Mouse (Mus musculus) myocyte (in vitro differentiated cells): Measurements from ENCODE around the gene Tmem156. TPM values are rescaled to one million over a fixed set of nuclear protein-coding genes. Genes with fewer than 3 reads are reported as not detected.

Source experiments
- H3K27me3 ChIP-seq: one replicate; pipeline ENCODE4 v1.6.1; 2011; ENCODE audit not compliant: control insufficient read depth, insufficient read depth, insufficient read length
- H3K36me3 ChIP-seq: one replicate; pipeline ENCODE4 v1.6.1; 2011; ENCODE audit not compliant: control insufficient read depth, insufficient read depth
- H3K4me2 ChIP-seq: one replicate; pipeline ENCODE4 v1.6.1; 2011; ENCODE audit warnings: low read depth, control low read depth
- H3K4me3 ChIP-seq: one replicate; pipeline ENCODE4 v1.5.1; 2011; ENCODE audit warnings: mild to moderate bottlenecking, control low read depth, moderate library complexity
- H3K79me2 ChIP-seq: one replicate; pipeline ENCODE4 v1.6.1; 2011; ENCODE audit not compliant: control insufficient read depth, insufficient read depth
- H3ac ChIP-seq: one replicate; pipeline ENCODE4 v1.6.1; 2011; ENCODE audit not compliant: control insufficient read depth, insufficient read length
- CEBPB ChIP-seq: IDR thresholded peaks from 2 replicates; pipeline ENCODE4 v1.6.1; 2011; ENCODE audit warnings: mild to moderate bottlenecking, moderate library complexity; ENCODE audit not compliant: poor library complexity, insufficient read depth, severe bottlenecking
- E2F4 ChIP-seq: IDR thresholded peaks from one replicate; pipeline ENCODE4 v1.6.1; 2011; ENCODE audit warnings: mild to moderate bottlenecking, control low read depth, moderate library complexity; ENCODE audit not compliant: insufficient read depth
- MAX ChIP-seq: IDR thresholded peaks from one replicate; pipeline ENCODE4 v1.6.1; 2011; ENCODE audit warnings: low read depth, mild to moderate bottlenecking, control low read depth
- MYOD1 ChIP-seq, 3 experiments: IDR thresholded peaks; one replicate each; pipeline ENCODE4 v1.6.1; 2011; ENCODE audit warnings: control low read depth in 2 of 3, low read depth in 2 of 3, mild to moderate bottlenecking in 2 of 3, moderate library complexity in 1 of 3; ENCODE audit not compliant: insufficient read length in 2 of 3, control insufficient read depth in 1 of 3
- MYOG ChIP-seq, 3 experiments: IDR thresholded peaks; one replicate each; pipeline ENCODE4 v1.6.1; 2011; ENCODE audit warnings: control low read depth in 2 of 3, low read depth in 2 of 3, mild to moderate bottlenecking in 2 of 3; ENCODE audit not compliant: insufficient read length in 2 of 3, control insufficient read depth in 1 of 3, insufficient read depth in 1 of 3
- POLR2A ChIP-seq: IDR thresholded peaks from one replicate; pipeline ENCODE4 v1.6.1; 2011; ENCODE audit warnings: low read depth, mild to moderate bottlenecking, control low read depth, moderate library complexity; ENCODE audit not compliant: insufficient read length
- POLR2AphosphoS2 ChIP-seq: IDR thresholded peaks from one replicate; pipeline ENCODE4 v1.6.1; 2011; ENCODE audit warnings: low read depth, control low read depth; ENCODE audit not compliant: insufficient read length
- REST ChIP-seq: IDR thresholded peaks from one replicate; pipeline ENCODE4 v1.6.1; 2011; ENCODE audit warnings: mild to moderate bottlenecking, control low read depth, moderate library complexity; ENCODE audit not compliant: insufficient read depth, insufficient read length
- SRF ChIP-seq: IDR thresholded peaks from one replicate; pipeline ENCODE4 v1.6.1; 2011; ENCODE audit warnings: low read depth; ENCODE audit not compliant: control insufficient read depth, insufficient read length
- TCF12 ChIP-seq: IDR thresholded peaks from one replicate; pipeline ENCODE4 v1.6.1; 2011; ENCODE audit warnings: mild to moderate bottlenecking, control low read depth; ENCODE audit not compliant: poor library complexity, insufficient read depth, severe bottlenecking
- TCF3 ChIP-seq: IDR thresholded peaks from one replicate; pipeline ENCODE4 v1.6.1; 2011; ENCODE audit warnings: low read depth, control low read depth; ENCODE audit not compliant: insufficient read length
- USF1 ChIP-seq: IDR thresholded peaks from one replicate; pipeline ENCODE4 v1.6.1; 2011; ENCODE audit warnings: low read depth, mild to moderate bottlenecking, control low read depth, moderate library complexity
- polyA plus RNA-seq: library from polyadenylated mRNA; unstranded; fragments of >200 nt; fragmentation: generic; extraction: Trizol; gene quantifications from one replicate; pipeline ENCODE4 v1.2.1, GENCODE M21; 2012; ENCODE audit warnings: missing spikeins

Gene Tmem156
- polyA plus RNA-seq, 1 experiment, result 0.61 TPM

DNA sequence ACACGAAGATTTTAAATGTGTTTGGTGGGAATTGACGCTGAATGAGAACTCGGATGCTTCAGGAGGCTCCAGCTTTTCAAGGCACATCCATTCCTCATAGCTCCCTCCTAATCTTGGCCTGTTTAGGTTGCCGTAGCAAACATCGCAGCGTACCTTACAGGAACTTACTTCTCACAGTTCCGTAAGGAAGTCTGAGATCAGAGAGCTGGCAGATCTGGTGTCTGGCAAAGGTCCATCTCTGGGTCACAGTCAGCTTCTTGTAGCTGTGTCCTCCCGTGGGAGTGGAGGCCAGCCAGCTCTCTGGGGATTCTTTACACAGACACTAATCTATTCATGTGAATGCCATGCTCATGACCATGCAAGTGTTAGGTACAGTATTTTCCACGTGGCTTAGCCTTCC is 65.2 kb downstream of the Tmem156 start:
- H3K4me2 ChIP-seq, result no peak overlapping the region

GRCm38 (mm10) chr5:65025916-65026315 is 66.0 kb downstream of the Tmem156 start:
- H3K36me3 ChIP-seq, result peaks cover 14% of the 10 kb centered on the region
- no peak for TF ChIP-seq E2F4
- TF ChIP-seq MYOG (IDR thresholded peaks at IDR 0.05; ENCODE audit: control insufficient read depth in 1 of 3, insufficient read depth in 1 of 3, insufficient read length in 2 of 3, low read depth in 2 of 3), result no peak
- TF ChIP-seq MYOD1 (IDR thresholded peaks at IDR 0.05; ENCODE audit: control insufficient read depth in 1 of 3, insufficient read length in 2 of 3, low read depth in 2 of 3), result no peak
- no peak for TF ChIP-seq SRF
- TF ChIP-seq POLR2A, result no peak
- no peak for TF ChIP-seq CEBPB
- no peak for TF ChIP-seq TCF3
- TF ChIP-seq REST, result no peak
- TF ChIP-seq MAX, result no peak
- TF ChIP-seq TCF12, result no peak
- TF ChIP-seq POLR2AphosphoS2, result no peak
- no peak for TF ChIP-seq USF1

More for the DNA sequence above, 65.2 kb downstream of the Tmem156 start:
- Histone ChIP-seq H3ac (no peak overlapping the region), H3K36me3 (peaks cover 18% of the 10 kb centered on the region), H3K79me2 (no peaks in the 10 kb centered on the region), H3K4me3 (no peak overlapping the region), H3K27me3 (no peaks in the 10 kb centered on the region)
- TF ChIP-seq TCF3 (no peak), MYOD1 (IDR thresholded peaks at IDR 0.05; ENCODE audit: control insufficient read depth in 1 of 3, insufficient read length in 2 of 3, low read depth in 2 of 3) (no peak), USF1 (no peak), MAX (no peak), POLR2A (no peak), E2F4 (no peak), REST (no peak), POLR2AphosphoS2 (no peak), SRF (no peak)

GRCm38 (mm10) chr5:65024641-65025040 is 67.3 kb downstream of the Tmem156 start:
- Histone ChIP-seq H3K4me2 (no peak overlapping the region), H3K36me3 (peaks cover 9% of the 10 kb centered on the region), H3K27me3 (no peaks in the 10 kb centered on the region), H3ac (no peak overlapping the region), H3K79me2 (no peaks in the 10 kb centered on the region), H3K4me3 (no peak overlapping the region)
- TF ChIP-seq MYOD1 (IDR thresholded peaks at IDR 0.05; ENCODE audit: control insufficient read depth in 1 of 3, insufficient read length in 2 of 3, low read depth in 2 of 3), result no peak
- TF ChIP-seq MAX, result no peak
- TF ChIP-seq TCF3, result no peak
- no peak for TF ChIP-seq E2F4
- no peak for TF ChIP-seq USF1
- TF ChIP-seq POLR2AphosphoS2, result no peak
- TF ChIP-seq MYOG (IDR thresholded peaks at IDR 0.05; ENCODE audit: control insufficient read depth in 1 of 3, insufficient read depth in 1 of 3, insufficient read length in 2 of 3, low read depth in 2 of 3), result no peak
- TF ChIP-seq POLR2A, result no peak
- TF ChIP-seq TCF12, result no peak
- TF ChIP-seq SRF, result no peak
- no peak for TF ChIP-seq CEBPB

More at GRCm38 (mm10) chr5:65025916-65026315, 66.0 kb downstream of the Tmem156 start:
- no peaks in the 10 kb centered on the region for H3K27me3 ChIP-seq
- no peak overlapping the region for H3K4me2 ChIP-seq
- no peak overlapping the region for H3ac ChIP-seq
- no peaks in the 10 kb centered on the region for H3K79me2 ChIP-seq
- H3K4me3 ChIP-seq, result no peak overlapping the region

DNA sequence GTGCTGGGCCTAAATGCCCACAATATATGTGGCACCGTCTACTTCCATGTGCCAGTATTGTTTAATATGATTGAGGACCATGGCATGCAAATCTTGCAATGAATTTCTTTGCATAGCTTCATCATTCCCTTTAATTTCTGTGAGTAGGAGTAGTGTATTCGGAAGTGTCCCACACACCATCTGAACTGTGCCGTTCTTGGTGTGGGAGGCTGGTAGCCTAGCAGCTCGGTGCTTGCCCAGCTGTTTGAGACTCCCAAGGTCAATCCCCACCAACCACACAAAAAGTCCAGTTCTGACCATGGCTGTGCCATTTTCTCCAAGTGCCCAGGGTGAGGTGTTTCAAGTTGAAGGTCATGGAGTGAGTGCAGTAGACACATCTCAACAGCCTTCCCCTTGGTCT is 69.9 kb downstream of the Tmem156 start:
- no peak overlapping the region for H3K4me2 ChIP-seq
- H3K27me3 ChIP-seq, result no peaks in the 10 kb centered on the region
- H3K4me3 ChIP-seq, result no peak overlapping the region
- H3K36me3 ChIP-seq, result peaks cover 9% of the 10 kb centered on the region
- no peak overlapping the region for H3ac ChIP-seq
- H3K79me2 ChIP-seq, result no peaks in the 10 kb centered on the region
- TF ChIP-seq E2F4 (no peak), TCF3 (no peak), CEBPB (no peak), REST (no peak), POLR2A (no peak), MYOG (IDR thresholded peaks at IDR 0.05; ENCODE audit: control insufficient read depth in 1 of 3, insufficient read depth in 1 of 3, insufficient read length in 2 of 3, low read depth in 2 of 3) (no peak), SRF (no peak), MYOD1 (IDR thresholded peaks at IDR 0.05; ENCODE audit: control insufficient read depth in 1 of 3, insufficient read length in 2 of 3, low read depth in 2 of 3) (no peak), MAX (no peak), POLR2AphosphoS2 (no peak), TCF12 (no peak), USF1 (no peak)
